9 mouse cellular contexts compared by ENCODE assay signal in the genomic region with DNA sequence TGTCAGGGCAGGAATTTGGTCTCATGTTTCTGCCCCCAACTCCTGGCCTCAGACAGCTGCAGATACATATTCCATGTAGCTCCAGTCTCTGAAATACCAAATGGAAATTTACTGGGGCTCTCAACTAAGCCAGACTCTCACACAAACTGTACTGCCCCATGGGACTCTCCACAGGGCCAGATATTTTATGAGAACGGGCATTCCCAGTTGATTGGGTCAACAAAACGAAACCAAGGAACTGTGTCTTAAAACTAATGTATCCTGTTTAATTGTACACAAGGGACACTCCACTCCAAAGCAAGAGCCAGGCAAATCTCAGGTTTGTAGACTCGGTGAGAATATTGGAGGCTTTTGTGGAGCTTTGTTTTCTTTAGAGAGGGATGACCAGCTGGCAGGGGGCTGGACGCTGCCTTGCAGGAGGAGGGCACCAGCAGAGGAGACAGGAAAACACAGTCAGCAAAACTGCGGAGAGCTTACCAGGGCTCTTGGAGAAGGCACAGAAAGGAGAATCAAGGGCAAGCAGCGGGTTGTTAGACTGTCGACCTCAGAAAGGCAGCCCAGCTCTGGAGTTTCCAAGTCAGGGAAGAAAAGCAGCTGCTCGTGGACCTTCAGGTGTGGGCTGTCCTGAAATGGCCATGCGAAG. TPM values are rescaled to one million over a fixed set of nuclear protein-coding genes. Genes with fewer than 3 reads are reported as not detected.
DNase-seq lines count a peak whose midpoint lies in the region; ATAC-seq lines count a peak whose summit lies in the region.
"Had no signal": no experiment of that assay in that cellular context is flagged by ENCODE, and none has a peak within 500 bp of the region (broad histone marks: within the 10 kb centered on the region; RNA-seq: fewer than 3 reads in every experiment).

No protein-coding gene starts in this region.

- H3K27me3 ChIP-seq in midbrain, embryonic 10.5 days (ENCODE audit: low read depth, poor library complexity, severe bottlenecking) = no peaks in the 10 kb centered on the region
- H3K27me3 ChIP-seq in midbrain, embryonic 11.5 days (ENCODE audit: control insufficient read depth, insufficient read depth, low read length) = no peaks in the 10 kb centered on the region
- no peaks in the 10 kb centered on the region for H3K27me3 ChIP-seq in embryonic facial prominence, embryonic 14.5 days (replicated peaks; ENCODE audit: control insufficient read depth, insufficient read depth, low read length)
- no peaks in the 10 kb centered on the region for H3K27me3 ChIP-seq in limb, embryonic 11.5 days (ENCODE audit: control insufficient read depth, insufficient read depth, low read length)
- no peaks in the 10 kb centered on the region for H3K27me3 ChIP-seq in midbrain, embryonic 12.5 days
- H3K27me3 ChIP-seq: Patski had no signal

- H3K36me3 ChIP-seq in midbrain, embryonic 10.5 days = no peaks in the 10 kb centered on the region
- no peaks in the 10 kb centered on the region for H3K36me3 ChIP-seq in midbrain, embryonic 11.5 days (ENCODE audit: control insufficient read depth, insufficient read depth, low read length)
- H3K36me3 ChIP-seq in embryonic facial prominence, embryonic 14.5 days (ENCODE audit: control insufficient read depth, insufficient read depth, low read length) = no peaks in the 10 kb centered on the region
- no peaks in the 10 kb centered on the region for H3K36me3 ChIP-seq in limb, embryonic 11.5 days (ENCODE audit: control insufficient read depth, insufficient read depth, low read length)
- no peaks in the 10 kb centered on the region for H3K36me3 ChIP-seq in midbrain, embryonic 12.5 days

- H3K27ac ChIP-seq in midbrain, embryonic 10.5 days (replicated peaks) = peak overlapping the region; percentile 33; the same call in 1 of the 2 replicates
- no peak overlapping the region; the same call in 1 of the 2 replicates for H3K27ac ChIP-seq in midbrain, embryonic 11.5 days (ENCODE audit: low read depth, low read length)
- peak overlapping the region; percentile 86 for H3K27ac ChIP-seq in embryonic facial prominence, embryonic 14.5 days (replicated peaks; ENCODE audit: low read depth, low read length)
- H3K27ac ChIP-seq in limb, embryonic 11.5 days (replicated peaks; ENCODE audit: low read depth, low read length) = peak overlapping the region; percentile 91
- H3K27ac ChIP-seq in midbrain, embryonic 12.5 days (replicated peaks) = peak overlapping the region; percentile 49

- H3K4me1 ChIP-seq in midbrain, embryonic 10.5 days = peaks cover 9% of the 10 kb centered on the region
- peaks cover 5% of the 10 kb centered on the region; the same call in 1 of the 2 replicates for H3K4me1 ChIP-seq in midbrain, embryonic 11.5 days (ENCODE audit: control insufficient read depth, insufficient read depth, low read length)
- peaks cover 22% of the 10 kb centered on the region for H3K4me1 ChIP-seq in embryonic facial prominence, embryonic 14.5 days (ENCODE audit: control insufficient read depth, insufficient read depth, low read length)
- peaks cover 20% of the 10 kb centered on the region for H3K4me1 ChIP-seq in limb, embryonic 11.5 days (ENCODE audit: control insufficient read depth, insufficient read depth, low read length)
- peaks cover 7% of the 10 kb centered on the region for H3K4me1 ChIP-seq in midbrain, embryonic 12.5 days

- WGBS in midbrain, embryonic 10.5 days = 47% methylated on average over 9 of the region's 9 CpGs
- 45% methylated on average over 9 of the region's 9 CpGs for WGBS in midbrain, embryonic 11.5 days
- 23% methylated on average over 8 of the region's 9 CpGs for WGBS in embryonic facial prominence, embryonic 14.5 days
- WGBS in limb, embryonic 11.5 days = 33% methylated on average over 9 of the region's 9 CpGs
- WGBS in midbrain, embryonic 12.5 days = 43% methylated on average over 9 of the region's 9 CpGs

- no peak for ATAC-seq in midbrain, embryonic 11.5 days (ENCODE audit: low FRiP score)
- ATAC-seq in embryonic facial prominence, embryonic 14.5 days (ENCODE audit: low read depth) = peak; percentile 76
- ATAC-seq in limb, embryonic 11.5 days (ENCODE audit: insufficient number of reproducible peaks, low FRiP score, low TSS enrichment, low read depth) = peak; percentile 58; the same call in 1 of the 2 replicates
- ATAC-seq in midbrain, embryonic 12.5 days (ENCODE audit: low FRiP score, low read depth) = no peak
- ATAC-seq in activated CD4-positive, CD25-positive, alpha-beta regulatory T cell, adult 4 months = no peak
- ATAC-seq: Patski had no signal

- intact Hi-C loops in heart, postnatal 36 days (cut with DNase I) = no loop called here

- H3K9ac ChIP-seq in midbrain, embryonic 11.5 days (ENCODE audit: low read length) = no peak overlapping the region
- H3K9ac ChIP-seq in embryonic facial prominence, embryonic 14.5 days (ENCODE audit: low read depth, low read length) = peak overlapping the region; percentile 45
- peak overlapping the region; percentile 40; the same call in 1 of the 2 replicates for H3K9ac ChIP-seq in limb, embryonic 11.5 days (ENCODE audit: low read length)
- no peak overlapping the region for H3K9ac ChIP-seq in midbrain, embryonic 12.5 days (replicated peaks)

- no peak overlapping the region for H3K4me3 ChIP-seq in midbrain, embryonic 10.5 days
- no peak overlapping the region for H3K4me3 ChIP-seq in midbrain, embryonic 11.5 days (ENCODE audit: low read depth, low read length)
- H3K4me3 ChIP-seq in embryonic facial prominence, embryonic 14.5 days (ENCODE audit: low read depth, low read length) = 0 out of 2 replicates have a peak overlapping the region, but pooled peaks have one; percentile 5
- no peak overlapping the region for H3K4me3 ChIP-seq in limb, embryonic 11.5 days (ENCODE audit: low read depth, low read length)
- no peak overlapping the region for H3K4me3 ChIP-seq in midbrain, embryonic 12.5 days

- H3K9me3 ChIP-seq in midbrain, embryonic 10.5 days (replicated peaks) = no peaks in the 10 kb centered on the region
- H3K9me3 ChIP-seq in midbrain, embryonic 11.5 days (ENCODE audit: control insufficient read depth, low read length) = no peaks in the 10 kb centered on the region
- H3K9me3 ChIP-seq in embryonic facial prominence, embryonic 14.5 days (ENCODE audit: control insufficient read depth, low read length) = no peaks in the 10 kb centered on the region
- no peaks in the 10 kb centered on the region for H3K9me3 ChIP-seq in limb, embryonic 11.5 days (ENCODE audit: control insufficient read depth, low read length)
- H3K9me3 ChIP-seq in midbrain, embryonic 12.5 days = no peaks in the 10 kb centered on the region

- no peak overlapping the region for H3K4me2 ChIP-seq in midbrain, embryonic 11.5 days
- peak overlapping the region; percentile 38 for H3K4me2 ChIP-seq in embryonic facial prominence, embryonic 14.5 days (ENCODE audit: low read depth, low read length)
- peak overlapping the region; percentile 27; the same call in 1 of the 2 replicates for H3K4me2 ChIP-seq in limb, embryonic 11.5 days (ENCODE audit: low read depth, severe bottlenecking)
- no peak overlapping the region for H3K4me2 ChIP-seq in midbrain, embryonic 12.5 days (replicated peaks)

- peak; percentile 22 for DNase-seq in midbrain, embryonic 10.5 days (ENCODE audit: low spot score)
- DNase-seq in midbrain, embryonic 11.5 days (ENCODE audit: low spot score, missing footprints) = no peak
- peak; percentile 89 for DNase-seq in embryonic facial prominence, embryonic 14.5 days (ENCODE audit: low spot score)
- DNase-seq in heart, postnatal 36 days = peak; percentile 56 to 75
- peak; percentile 42 for DNase-seq in limb, embryonic 11.5 days (ENCODE audit: low spot score)
- no peak for DNase-seq in frontal cortex, postnatal 10 days (ENCODE audit: low spot score in 2 of 2)

RNA-seq across cellular contexts. Expression of a gene that starts 42.1 kb away (rescaled TPM):
- 22.8 and 24.8 TPM in 2 replicates for polyA plus RNA-seq in midbrain, embryonic 10.5 days (2016; fragmentation: Nextera tagmentation; extraction: Ambion mirVana)
- polyA plus RNA-seq in midbrain, embryonic 11.5 days (2014; fragmentation: Nextera tagmentation; extraction: Ambion mirVana) = 23.6 and 26.4 TPM in 2 replicates
- polyA plus RNA-seq in embryonic facial prominence, embryonic 14.5 days (2014; fragmentation: Nextera tagmentation; extraction: Ambion mirVana) = 22.7 and 23.9 TPM in 2 replicates
- 10 to 100 TPM in 1 of 2 experiments, 1 to 10 TPM in 1; 9.6 to 10.9 TPM for total RNA-seq in heart, postnatal 36 days (2021)
- 23.7 and 24.8 TPM in 2 replicates for polyA plus RNA-seq in limb, embryonic 11.5 days (2014; fragmentation: Nextera tagmentation; extraction: Ambion mirVana)
- polyA plus RNA-seq in midbrain, embryonic 12.5 days (2016; fragmentation: Nextera tagmentation; extraction: Ambion mirVana) = 26.6 and 30.6 TPM in 2 replicates
- polyA plus RNA-seq in activated CD4-positive, CD25-positive, alpha-beta regulatory T cell, adult 4 months (2017; shearing (Covaris generic)) = 10 to 100 TPM; 25.1 to 26.1 TPM

RNA-seq across cellular contexts. Expression of a gene that starts 45.8 kb away (rescaled TPM):
- 321 and 408 TPM in 2 replicates for polyA plus RNA-seq in midbrain, embryonic 10.5 days (2016; fragmentation: Nextera tagmentation; extraction: Ambion mirVana)
- 418 and 497 TPM in 2 replicates for polyA plus RNA-seq in midbrain, embryonic 11.5 days (2014; fragmentation: Nextera tagmentation; extraction: Ambion mirVana)
- polyA plus RNA-seq in embryonic facial prominence, embryonic 14.5 days (2014; fragmentation: Nextera tagmentation; extraction: Ambion mirVana) = 397 and 402 TPM in 2 replicates
- 100 to 1,000 TPM; 147 to 159 TPM for total RNA-seq in heart, postnatal 36 days (2021)
- polyA plus RNA-seq in limb, embryonic 11.5 days (2014; fragmentation: Nextera tagmentation; extraction: Ambion mirVana) = 499 and 548 TPM in 2 replicates
- 570 and 583 TPM in 2 replicates for polyA plus RNA-seq in midbrain, embryonic 12.5 days (2016; fragmentation: Nextera tagmentation; extraction: Ambion mirVana)
- polyA plus RNA-seq in activated CD4-positive, CD25-positive, alpha-beta regulatory T cell, adult 4 months (2017; shearing (Covaris generic)) = 10 to 100 TPM; 35.3 to 39.2 TPM

RNA-seq across cellular contexts. Expression of a gene that starts 53.9 kb away (rescaled TPM):
- 0.63 and 0.89 TPM in 2 replicates for polyA plus RNA-seq in midbrain, embryonic 10.5 days (2016; fragmentation: Nextera tagmentation; extraction: Ambion mirVana)
- not detected in 2 replicates for polyA plus RNA-seq in midbrain, embryonic 11.5 days (2014; fragmentation: Nextera tagmentation; extraction: Ambion mirVana)
- not detected in 2 replicates for polyA plus RNA-seq in embryonic facial prominence, embryonic 14.5 days (2014; fragmentation: Nextera tagmentation; extraction: Ambion mirVana)
- not detected for total RNA-seq in heart, postnatal 36 days (2021)
- polyA plus RNA-seq in limb, embryonic 11.5 days (2014; fragmentation: Nextera tagmentation; extraction: Ambion mirVana) = 0.95 TPM in 1 of 2 replicates, not detected in the other
- polyA plus RNA-seq in midbrain, embryonic 12.5 days (2016; fragmentation: Nextera tagmentation; extraction: Ambion mirVana) = 0.68 and 0.81 TPM in 2 replicates
- polyA plus RNA-seq in activated CD4-positive, CD25-positive, alpha-beta regulatory T cell, adult 4 months (2017; shearing (Covaris generic)) = not detected

Comparison
In these comparisons a context has a peak if more than half of its experiments do, and no peak if none do; other contexts are left out.
1. DNase-seq: peak in midbrain, embryonic 10.5 days (single experiment), embryonic facial prominence, embryonic 14.5 days (single experiment), heart, postnatal 36 days (2 of 2) and limb, embryonic 11.5 days (single experiment); none in midbrain, embryonic 11.5 days (single experiment) and frontal cortex, postnatal 10 days (0 of 2).
2. ATAC-seq: peak in embryonic facial prominence, embryonic 14.5 days (single experiment) and limb, embryonic 11.5 days (single experiment); none in midbrain, embryonic 11.5 days (single experiment), midbrain, embryonic 12.5 days (single experiment) and activated CD4-positive, CD25-positive, alpha-beta regulatory T cell, adult 4 months (single experiment).
3. H3K4me2 ChIP-seq: peak in embryonic facial prominence, embryonic 14.5 days (single experiment) and limb, embryonic 11.5 days (single experiment); none in midbrain, embryonic 11.5 days (single experiment) and midbrain, embryonic 12.5 days (single experiment).
4. H3K9ac ChIP-seq: peak in embryonic facial prominence, embryonic 14.5 days (single experiment) and limb, embryonic 11.5 days (single experiment); none in midbrain, embryonic 11.5 days (single experiment) and midbrain, embryonic 12.5 days (single experiment).